ENCODE assay signal across 8 mouse cellular contexts in genomic region chr2:103969437-103970040, GRCm38 (mm10). TPM values are rescaled to one million over a fixed set of nuclear protein-coding genes. Genes with fewer than 3 reads are reported as not detected.
A peak's percentile ranks its signal among the peaks of the same experiment; 100 is the strongest.
DNase-seq lines count a peak whose midpoint lies in the region; ATAC-seq and TF ChIP-seq lines count a peak whose summit lies in the region.

No protein-coding gene starts in this region.

- peak; percentile 65; the same call in 1 of the 2 replicates for TF ChIP-seq CTCF in bone marrow, adult 2 months (IDR thresholded peaks at IDR 0.05; ENCODE audit: control insufficient read depth, insufficient read depth, low read length)
- TF ChIP-seq CTCF in embryonic fibroblast, embryonic 13.5 days (IDR thresholded peaks at IDR 0.05; ENCODE audit: borderline replicate concordance, insufficient read depth, low read length): no peak

- H3K9me3 ChIP-seq in heart, embryonic 10.5 days: no peaks in the 10 kb centered on the region
- no peaks in the 10 kb centered on the region for H3K9me3 ChIP-seq in midbrain, embryonic 16.5 days (replicated peaks; ENCODE audit: control insufficient read depth, low read length, poor library complexity, severe bottlenecking)

- peak; percentile 95 for TF ChIP-seq POLR2A in bone marrow, adult 2 months (IDR thresholded peaks at IDR 0.05; ENCODE audit: borderline replicate concordance, control insufficient read depth, low read depth, low read length)
- no peak for TF ChIP-seq POLR2A in embryonic fibroblast, embryonic 13.5 days (IDR thresholded peaks at IDR 0.05; ENCODE audit: low read depth, low read length)

- peaks cover 7% of the 10 kb centered on the region for H3K4me1 ChIP-seq in bone marrow, adult 2 months (ENCODE audit: control insufficient read depth, insufficient read depth, low read length)
- no peaks in the 10 kb centered on the region for H3K4me1 ChIP-seq in embryonic fibroblast, embryonic 13.5 days (ENCODE audit: control insufficient read depth, insufficient read depth, low read length)
- peaks cover 15% of the 10 kb centered on the region; the same call in 1 of the 2 replicates for H3K4me1 ChIP-seq in heart, embryonic 10.5 days
- peaks cover 16% of the 10 kb centered on the region for H3K4me1 ChIP-seq in midbrain, embryonic 16.5 days (ENCODE audit: control insufficient read depth, insufficient read depth, low read length)

- peak overlapping the region; percentile 98 for H3K4me2 ChIP-seq in midbrain, embryonic 16.5 days (ENCODE audit: low read length)

- H3K36me3 ChIP-seq in heart, embryonic 10.5 days: peaks cover 2% of the 10 kb centered on the region
- no peaks in the 10 kb centered on the region for H3K36me3 ChIP-seq in midbrain, embryonic 16.5 days (ENCODE audit: control insufficient read depth, insufficient read depth, low read length)

- peak overlapping the region; percentile 90 for H3K4me3 ChIP-seq in bone marrow, adult 2 months (replicated peaks; ENCODE audit: control insufficient read depth, low read depth, low read length)
- peak overlapping the region; percentile 47 for H3K4me3 ChIP-seq in embryonic fibroblast, embryonic 13.5 days (ENCODE audit: insufficient read depth, low read length)
- peak overlapping the region; percentile 78 for H3K4me3 ChIP-seq in heart, embryonic 10.5 days
- H3K4me3 ChIP-seq in midbrain, embryonic 16.5 days (ENCODE audit: low read depth, low read length): peak overlapping the region; percentile 93

- peak; percentile 71 to 73 for DNase-seq in B cell, adult 2 months
- peak; percentile 93 for DNase-seq in heart, embryonic 10.5 days (ENCODE audit: low spot score)
- peak; percentile 66 for DNase-seq in kidney, adult 9 months
- DNase-seq in liver: peak; percentile 88
- peak; percentile 83 to 84 for DNase-seq in spleen, postnatal 10 days (ENCODE audit: low spot score in 2 of 2)

- ATAC-seq in midbrain, embryonic 16.5 days: peak; percentile 84

- 1% methylated on average over 40 of the region's 40 CpGs for WGBS in bone marrow, adult 2 months
- 1% methylated on average over 40 of the region's 40 CpGs for WGBS in heart, embryonic 10.5 days
- WGBS in midbrain, embryonic 16.5 days: under 1% methylated on average over 39 of the region's 40 CpGs

- H3K9ac ChIP-seq in midbrain, embryonic 16.5 days (ENCODE audit: low read depth, low read length): peak overlapping the region; percentile 90

- H3K27me3 ChIP-seq in heart, embryonic 10.5 days (ENCODE audit: insufficient read depth, poor library complexity, severe bottlenecking): peaks cover 54% of the 10 kb centered on the region
- H3K27me3 ChIP-seq in midbrain, embryonic 16.5 days (ENCODE audit: control insufficient read depth, insufficient read depth, low read depth, low read length): no peaks in the 10 kb centered on the region

- H3K27ac ChIP-seq in bone marrow, adult 2 months (ENCODE audit: control insufficient read depth, insufficient read depth, low read depth, low read length, poor library complexity): peak overlapping the region; percentile 97
- no peak overlapping the region for H3K27ac ChIP-seq in embryonic fibroblast, embryonic 13.5 days (ENCODE audit: insufficient read depth, low read length)
- peak overlapping the region; percentile 92 for H3K27ac ChIP-seq in heart, embryonic 10.5 days
- peak overlapping the region; percentile 85 for H3K27ac ChIP-seq in midbrain, embryonic 16.5 days (ENCODE audit: low read length)

RNA-seq across cellular contexts. Expression of gene Lmo2, which starts 11.8 kb away (rescaled TPM):
- polyA plus RNA-seq in bone marrow, adult 2 months (2011; ENCODE audit: insufficient read depth, insufficient read length, low replicate concordance, missing spikeins): 110 and 144 TPM in 2 replicates
- polyA plus RNA-seq in embryonic fibroblast, embryonic 13.5 days (2011; ENCODE audit: insufficient read length, low read depth, missing spikeins): 0.84 TPM in 1 of 2 replicates, not detected in the other
- polyA plus RNA-seq in heart, embryonic 10.5 days (2016; fragmentation: Nextera tagmentation; extraction: Ambion mirVana): 21.7 and 35.2 TPM in 2 replicates
- 25.5 and 29.0 TPM in 2 replicates for polyA plus RNA-seq in midbrain, embryonic 16.5 days (2015; fragmentation: Nextera tagmentation; extraction: Ambion mirVana)

RNA-seq across cellular contexts. Expression of gene Fbxo3, which starts 58.0 kb away (rescaled TPM):
- 26.1 and 29.1 TPM in 2 replicates for polyA plus RNA-seq in bone marrow, adult 2 months (2011; ENCODE audit: insufficient read depth, insufficient read length, low replicate concordance, missing spikeins)
- polyA plus RNA-seq in embryonic fibroblast, embryonic 13.5 days (2011; ENCODE audit: insufficient read length, low read depth, missing spikeins): 39.9 and 43.5 TPM in 2 replicates
- polyA plus RNA-seq in heart, embryonic 10.5 days (2016; fragmentation: Nextera tagmentation; extraction: Ambion mirVana): 46.2 and 46.3 TPM in 2 replicates
- 84.0 and 86.3 TPM in 2 replicates for polyA plus RNA-seq in midbrain, embryonic 16.5 days (2015; fragmentation: Nextera tagmentation; extraction: Ambion mirVana)

RNA-seq across cellular contexts. Expression of gene 4931422A03Rik, which starts 58.6 kb away (rescaled TPM):
- 3.2 and 8.3 TPM in 2 replicates for polyA plus RNA-seq in bone marrow, adult 2 months (2011; ENCODE audit: insufficient read depth, insufficient read length, low replicate concordance, missing spikeins)
- not detected in 2 replicates for polyA plus RNA-seq in embryonic fibroblast, embryonic 13.5 days (2011; ENCODE audit: insufficient read length, low read depth, missing spikeins)
- 1.5 and 1.9 TPM in 2 replicates for polyA plus RNA-seq in heart, embryonic 10.5 days (2016; fragmentation: Nextera tagmentation; extraction: Ambion mirVana)
- 2.3 and 2.9 TPM in 2 replicates for polyA plus RNA-seq in midbrain, embryonic 16.5 days (2015; fragmentation: Nextera tagmentation; extraction: Ambion mirVana)

Comparison
In these comparisons a context has a peak if more than half of its experiments do, and no peak if none do; other contexts are left out.
1. RNA of gene Lmo2, which starts 11.8 kb away (polyA plus RNA-seq): 110 to 144 TPM in bone marrow, adult 2 months, 21.7 to 35.2 TPM in heart, embryonic 10.5 days and 25.5 to 29.0 TPM in midbrain, embryonic 16.5 days; 0.84 TPM in embryonic fibroblast, embryonic 13.5 days; every median in the first group is over 10 times any median in the second.
2. Peak in every context shown above with its lines, with median percentiles within 50 percentile points of each other: DNase-seq and H3K4me3 ChIP-seq.